Mouse (Mus musculus): ENCODE measurements at regions not wholly inside any gene's neighbourhood (a gene's known extent, or its start where the extent isn't known, plus 50 kb on each side); places are given as distances from the start of the nearest gene placed in this dataset.
A peak's percentile ranks its signal among the peaks of the same experiment; 100 is the strongest.
"Not testable (repeated sequence)": the region's sequence is repeated elsewhere in the genome, so short reads cannot be mapped to it uniquely, and the experiment has no call there.

GRCm38 (mm10) chr3:126011269-126011668 is 72.8 kb upstream of the Ugt8a start:
- peak; percentile 1 for DNase-seq (ENCODE audit: low read depth)

GRCm38 (mm10) chr3:126016166-126016565 is 77.7 kb upstream of the Ugt8a start:
- DNase-seq (ENCODE audit: low read depth) = no peak

- DNase-seq (ENCODE audit: low read depth) = no peak
Measured at GRCm38 (mm10) chr3:126044327-126044726, 105.9 kb upstream of the Ugt8a start.

- no peak for DNase-seq (ENCODE audit: low read depth)
Measured at GRCm38 (mm10) chr3:126044861-126045260, 106.4 kb upstream of the Ugt8a start.

- no peak for DNase-seq (ENCODE audit: low read depth)
Measured at GRCm38 (mm10) chr3:126045992-126046786, 107.8 kb upstream of the Ugt8a start.

- DNase-seq (ENCODE audit: low read depth) = no peak
Measured at GRCm38 (mm10) chr3:126058585-126058984, 120.2 kb upstream of the Ugt8a start.

- DNase-seq (ENCODE audit: low read depth) = no peak
Measured at GRCm38 (mm10) chr3:126105086-126105485, 166.7 kb upstream of the Ugt8a start.

GRCm38 (mm10) chr3:126109371-126109770 is 171.0 kb upstream of the Ugt8a start:
- DNase-seq (ENCODE audit: low read depth) = no peak

- no peak for DNase-seq (ENCODE audit: low read depth)
Measured at GRCm38 (mm10) chr3:126117849-126118248, 179.4 kb upstream of the Ugt8a start.

GRCm38 (mm10) chr3:126122323-126123259 is 184.2 kb upstream of the Ugt8a start:
- no peak for DNase-seq (ENCODE audit: low read depth)

- no peak for DNase-seq (ENCODE audit: low read depth)
Measured at GRCm38 (mm10) chr3:126166542-126166941, 196.9 kb upstream of the Arsj start.

GRCm38 (mm10) chr3:126209024-126209423 is 154.5 kb upstream of the Arsj start:
- DNase-seq (ENCODE audit: low read depth) = no peak

GRCm38 (mm10) chr3:126210226-126210625 is 153.3 kb upstream of the Arsj start:
- DNase-seq (ENCODE audit: low read depth) = no peak

GRCm38 (mm10) chr3:126227575-126227974 is 135.9 kb upstream of the Arsj start:
- no peak for DNase-seq (ENCODE audit: low read depth)

- DNase-seq (ENCODE audit: low read depth) = no peak
Measured at GRCm38 (mm10) chr3:126245834-126246233, 117.7 kb upstream of the Arsj start.

GRCm38 (mm10) chr3:126261270-126261669 is 102.2 kb upstream of the Arsj start:
- DNase-seq (ENCODE audit: low read depth) = no peak

GRCm38 (mm10) chr3:126272027-126272426 is 91.5 kb upstream of the Arsj start:
- not testable (repeated sequence) for DNase-seq (ENCODE audit: low read depth)

GRCm38 (mm10) chr3:126273566-126273965 is 89.9 kb upstream of the Arsj start:
- DNase-seq (ENCODE audit: low read depth) = no peak

GRCm38 (mm10) chr3:126276008-126276700 is 87.3 kb upstream of the Arsj start:
- no peak for DNase-seq (ENCODE audit: low read depth)

- DNase-seq (ENCODE audit: low read depth) = no peak
Measured at GRCm38 (mm10) chr3:126284294-126285090, 79.0 kb upstream of the Arsj start.

- no peak for DNase-seq (ENCODE audit: low read depth)
Measured at GRCm38 (mm10) chr3:126292259-126292658, 71.2 kb upstream of the Arsj start.
